Mouse (Mus musculus): ENCODE measurements at regions not wholly inside any gene's neighbourhood (a gene's known extent, or its start where the extent isn't known, plus 50 kb on each side); places are given as distances from the start of the nearest gene placed in this dataset.

DNA sequence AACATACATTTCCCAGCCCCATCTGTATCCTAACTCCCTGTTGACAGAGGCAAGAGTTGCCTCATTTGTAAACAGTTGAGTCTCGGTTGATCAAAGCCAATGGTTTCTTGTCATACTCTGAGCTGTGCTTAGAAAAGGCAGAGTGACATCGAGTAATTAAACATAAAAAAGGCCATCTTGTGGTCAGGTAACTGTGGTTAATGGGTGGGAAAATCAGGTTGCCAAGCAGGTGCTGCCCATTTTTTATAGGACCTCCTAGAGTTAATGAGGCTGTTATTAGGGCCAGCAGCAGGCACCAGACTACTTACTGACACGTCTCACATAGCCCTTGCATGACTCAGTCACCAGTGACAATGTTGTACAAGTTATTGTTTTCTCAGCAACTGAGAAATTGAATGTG, 130.7 kb upstream of the Cxxc4 start:
- no peak for DNase-seq (ENCODE audit: low read depth, low spot score)

DNA sequence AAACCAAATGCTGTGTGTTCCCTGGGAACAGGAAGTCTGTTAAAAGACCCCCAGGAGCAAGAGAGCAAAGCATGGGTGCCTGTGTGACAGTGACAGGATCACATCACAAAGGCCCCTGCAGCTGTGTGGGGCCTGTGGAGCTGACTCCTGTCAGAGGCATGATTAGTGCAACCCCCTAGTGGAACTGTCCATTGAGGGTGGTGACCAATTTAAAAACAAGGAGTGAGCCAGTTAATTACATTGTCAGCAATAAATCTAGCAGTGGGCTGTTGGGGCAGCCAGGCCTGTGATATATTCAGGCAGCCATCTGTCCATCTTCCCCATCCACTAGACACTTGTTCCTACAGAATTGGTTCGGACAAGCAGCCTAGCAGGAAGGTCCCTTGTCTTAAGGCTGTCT, 121.8 kb upstream of the Cxxc4 start:
- peak; percentile 62 for DNase-seq (ENCODE audit: low read depth, low spot score)

DNA sequence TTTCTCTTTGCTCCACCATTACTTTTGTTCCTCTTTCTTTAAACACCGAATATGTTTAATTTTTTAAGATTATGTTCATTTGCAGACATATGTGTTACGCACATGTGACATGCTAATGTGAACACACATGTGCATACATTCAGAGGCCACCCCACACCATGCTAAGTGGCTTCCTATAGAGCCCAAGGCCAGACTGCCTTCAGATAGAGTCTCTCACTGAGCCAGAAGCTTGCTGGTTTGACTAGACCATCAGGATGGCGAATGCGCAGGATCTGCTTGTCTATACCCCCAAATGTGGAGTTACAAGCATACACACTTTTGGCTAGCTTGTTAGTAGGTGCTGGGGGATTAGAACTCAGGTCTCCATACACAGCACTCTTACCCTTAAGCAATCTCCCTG, 121.3 kb upstream of the Cxxc4 start:
- no peak for DNase-seq (ENCODE audit: low read depth, low spot score)

- DNase-seq (ENCODE audit: low read depth, low spot score) = no peak
These were observed 117.4 kb upstream of the Cxxc4 start for GRCm38 (mm10) chr3:134118898-134119297.

GRCm38 (mm10) chr3:134124982-134125381, 111.3 kb upstream of the Cxxc4 start:
- DNase-seq (ENCODE audit: low read depth, low spot score) = no peak

DNA sequence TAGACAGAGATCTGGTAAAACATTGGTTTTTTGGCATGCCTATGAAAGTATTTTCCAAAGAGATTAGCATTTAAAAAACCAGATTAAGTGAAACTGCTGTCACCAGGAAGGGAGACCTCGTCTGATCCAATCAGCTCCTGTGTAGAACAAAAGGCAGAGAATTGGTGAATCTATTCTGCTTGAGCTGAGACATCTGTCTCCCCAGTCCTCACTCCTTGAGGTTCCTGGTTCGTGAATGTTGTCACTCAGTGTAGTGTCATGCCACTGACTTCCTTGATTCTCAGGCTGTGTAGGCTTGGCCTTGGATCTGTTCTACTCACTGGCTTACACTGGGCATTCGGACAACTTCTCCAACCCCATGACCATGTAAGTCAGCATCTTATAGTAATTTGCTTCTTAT, 105.9 kb upstream of the Cxxc4 start:
- no peak for DNase-seq (ENCODE audit: low read depth, low spot score)

- DNase-seq (ENCODE audit: low read depth, low spot score) = no peak
These were observed 91.0 kb upstream of the Cxxc4 start for GRCm38 (mm10) chr3:134145251-134145650.

DNA sequence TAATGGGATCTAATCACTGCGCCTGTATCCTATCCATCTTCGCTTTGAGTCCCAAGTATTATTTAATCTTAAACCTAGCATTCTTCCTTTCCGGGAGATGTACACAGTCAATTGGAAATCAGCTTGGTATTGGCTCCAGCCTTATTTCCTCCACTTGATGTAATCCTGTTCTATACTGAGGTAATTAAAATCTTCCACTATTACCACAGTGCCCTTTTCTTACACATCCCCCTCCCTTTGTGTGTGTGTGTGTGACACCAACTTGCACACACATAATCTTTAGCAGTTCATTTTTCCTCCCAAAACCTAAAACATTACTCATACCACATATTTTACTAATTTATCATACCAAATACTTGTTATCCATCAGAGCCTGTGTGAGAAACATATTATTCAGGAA, 90.3 kb upstream of the Cxxc4 start:
- DNase-seq (ENCODE audit: low read depth, low spot score) = no peak

DNA sequence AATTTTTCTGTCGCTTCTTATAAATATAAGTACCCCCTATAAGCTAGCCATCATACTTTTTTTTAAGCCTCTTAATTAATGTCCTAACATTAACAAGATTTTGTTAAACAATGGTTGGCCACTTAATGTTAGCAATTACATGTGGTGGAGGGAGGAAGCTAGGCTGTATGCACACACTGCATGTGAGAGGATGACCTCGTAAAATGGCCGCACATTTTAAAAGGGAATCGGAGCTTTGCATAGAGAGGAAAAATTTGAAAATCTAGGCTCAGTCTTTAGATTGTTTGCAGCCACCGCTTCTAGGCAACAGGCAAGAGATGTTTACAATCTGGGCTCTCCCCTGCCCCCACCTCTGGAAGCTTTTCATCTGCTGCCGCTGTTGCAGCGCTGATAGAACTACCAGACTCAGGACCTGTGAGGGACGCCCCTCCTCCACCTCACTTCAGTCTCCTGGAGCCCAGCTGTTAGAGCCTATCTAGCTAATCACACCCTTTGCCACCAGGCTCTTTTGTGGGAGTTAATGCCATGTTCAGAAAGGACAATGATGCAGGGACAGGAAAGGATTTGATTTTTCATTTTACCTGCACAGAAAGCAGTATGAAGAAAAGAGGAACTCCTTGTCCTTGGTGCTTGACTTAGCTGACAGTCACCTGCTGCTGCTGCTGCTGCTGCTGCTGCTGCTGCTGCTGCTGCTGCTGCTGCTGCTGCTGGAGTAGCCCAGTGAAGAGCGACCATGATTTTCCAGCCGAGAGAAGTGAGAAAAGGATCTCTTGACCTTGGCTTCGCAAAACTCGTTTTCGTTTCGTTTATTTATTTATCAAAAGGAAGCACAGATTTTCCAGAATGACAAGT, 89.7 kb upstream of the Cxxc4 start:
- peak; percentile 66 for DNase-seq (ENCODE audit: low read depth, low spot score)

- no peak for DNase-seq (ENCODE audit: low read depth, low spot score)
These were observed 74.0 kb upstream of the Cxxc4 start for GRCm38 (mm10) chr3:134162288-134162687.

DNA sequence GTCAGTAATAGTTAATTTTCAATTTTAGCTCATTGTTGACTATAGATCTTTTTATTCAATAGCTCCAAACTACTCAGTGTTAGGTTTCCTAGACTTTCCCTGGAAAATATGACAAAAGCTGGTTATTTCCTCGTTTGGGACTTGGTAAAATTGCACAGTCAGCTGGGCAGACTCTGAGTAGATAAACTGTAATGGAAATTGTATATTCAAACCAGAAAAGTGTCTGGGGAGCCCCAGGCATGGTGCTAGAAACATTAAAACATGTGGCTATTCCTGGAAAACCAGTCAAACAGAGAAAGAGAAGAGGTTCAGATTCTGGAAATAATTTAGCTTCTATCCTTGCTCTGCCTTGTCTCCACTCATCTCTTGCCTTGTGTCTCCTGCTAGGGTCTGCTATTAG, 66.4 kb upstream of the Cxxc4 start:
- no peak for DNase-seq (ENCODE audit: low read depth, low spot score)

- DNase-seq (ENCODE audit: low read depth, low spot score) = no peak
These were observed 63.9 kb upstream of the Cxxc4 start for GRCm38 (mm10) chr3:134172357-134172756.

- DNase-seq (ENCODE audit: low read depth, low spot score) = peak; percentile 47
These were observed 57.7 kb upstream of the Cxxc4 start for GRCm38 (mm10) chr3:134178491-134179054.

DNA sequence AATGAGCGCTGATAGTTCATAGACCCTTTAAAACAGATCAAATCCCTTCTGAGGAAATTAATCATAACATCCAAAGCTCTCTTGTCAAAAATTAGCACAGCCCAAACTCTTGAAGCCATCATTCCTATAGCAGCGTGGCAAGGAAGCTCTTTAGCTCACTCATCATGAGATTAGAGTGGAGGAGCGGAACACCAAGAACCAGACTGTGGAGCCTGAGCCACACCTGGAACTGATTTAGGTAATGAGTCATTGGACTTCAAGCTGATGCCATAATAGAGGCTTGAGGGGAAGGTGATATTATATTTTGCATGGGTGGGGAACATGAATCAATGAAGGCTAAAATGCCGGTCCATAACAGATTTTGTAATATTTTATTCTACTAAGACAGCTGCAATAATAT, 52.2 kb upstream of the Cxxc4 start:
- no peak for DNase-seq (ENCODE audit: low read depth, low spot score)

All from mesoderm, embryonic 11.5 days (tissue).